Mouse (Mus musculus): ENCODE data around the gene Eno1.
"Not testable (repeated sequence)": the region's sequence is repeated elsewhere in the genome, so short reads cannot be mapped to it uniquely, and the experiment has no call there.

The Eno1 gene

GRCm38 (mm10) chr4:150281018-150281761, 44.7 kb downstream of the Eno1 start, which contains the start of gene Rere:
TSS of gene Rere (plus strand) at chr4:150281646.
- DNase-seq (ENCODE audit: low read depth, low spot score) = peak; percentile 97

GRCm38 (mm10) chr4:150281891-150282630, 45.5 kb downstream of the Eno1 start:
- DNase-seq (ENCODE audit: low read depth, low spot score) = peak; percentile 77

- DNase-seq (ENCODE audit: low read depth, low spot score) = peak; percentile 61
Measured at GRCm38 (mm10) chr4:150282631-150283334, 46.3 kb downstream of the Eno1 start.

GRCm38 (mm10) chr4:150283335-150283638, 46.8 kb downstream of the Eno1 start:
- peak; percentile 61 for DNase-seq (ENCODE audit: low read depth, low spot score)

GRCm38 (mm10) chr4:150283993-150284392, 47.5 kb downstream of the Eno1 start:
- peak; percentile 81 for DNase-seq (ENCODE audit: low read depth, low spot score)

GRCm38 (mm10) chr4:150286980-150287379, 50.5 kb downstream of the Eno1 start:
- DNase-seq (ENCODE audit: low read depth, low spot score) = no peak

GRCm38 (mm10) chr4:150287463-150287862, 50.9 kb downstream of the Eno1 start:
- DNase-seq (ENCODE audit: low read depth, low spot score) = not testable (repeated sequence)

- DNase-seq (ENCODE audit: low read depth, low spot score) = peak; percentile 28
Measured at GRCm38 (mm10) chr4:150291900-150292299, 55.4 kb downstream of the Eno1 start.

- DNase-seq (ENCODE audit: low read depth, low spot score) = no peak
Measured at GRCm38 (mm10) chr4:150294870-150295269, 58.3 kb downstream of the Eno1 start.

- DNase-seq (ENCODE audit: low read depth, low spot score) = peak; percentile 37
Measured at GRCm38 (mm10) chr4:150295966-150296365, 59.4 kb downstream of the Eno1 start.

All from A20 (cell line).